Mouse (Mus musculus) stomach, postnatal 0 days (tissue): ENCODE measurements around the gene Glud1. TPM values are rescaled to one million over a fixed set of nuclear protein-coding genes. Genes with fewer than 3 reads are reported as not detected.
"Not testable (repeated sequence)": the region's sequence is repeated elsewhere in the genome, so short reads cannot be mapped to it uniquely, and the experiment has no call there.

Experiments
- ATAC-seq: fragments of 200-750 bp; cut with Nextera tagmentation; 2 replicates; pipeline ENCODE4 v1.8.0; 2017; ENCODE audit not compliant: low FRiP score, low TSS enrichment
- DNase-seq: peaks from one replicate; pipeline ENCODE4 v3.0.0-alpha.2; 2016; ENCODE audit warnings: low spot score
- H3K27ac ChIP-seq: fragments of 300-500 bp; sonication (generic); replicated peaks from 2 replicates; pipeline ENCODE4 v1.5.1; 2014; ENCODE audit warnings: mild to moderate bottlenecking, control low read depth
- H3K27me3 ChIP-seq: fragments of 300-500 bp; sonication (generic); 2 replicates; pipeline ENCODE4 v1.6.1; 2014; ENCODE audit warnings: low read length; ENCODE audit not compliant: control insufficient read depth, insufficient read depth
- H3K36me3 ChIP-seq: fragments of 300-500 bp; sonication (generic); 2 replicates; pipeline ENCODE4 v1.6.1; 2014; ENCODE audit warnings: low read length, mixed read lengths; ENCODE audit not compliant: control insufficient read depth, insufficient read depth
- H3K4me1 ChIP-seq: fragments of 300-500 bp; sonication (generic); replicated peaks from 2 replicates; pipeline ENCODE4 v1.6.1; 2014; ENCODE audit warnings: antibody characterized with exemption; ENCODE audit not compliant: control insufficient read depth, insufficient read depth
- H3K4me2 ChIP-seq: fragments of 300-500 bp; sonication (generic); replicated peaks from 2 replicates; pipeline ENCODE4 v1.6.1; 2014; ENCODE audit warnings: low read depth, mild to moderate bottlenecking, control low read depth, moderate library complexity
- H3K4me3 ChIP-seq: fragments of 300-500 bp; sonication (generic); 2 replicates; pipeline ENCODE4 v1.5.1; 2014; ENCODE audit warnings: low read depth, low read length, control low read depth
- H3K9ac ChIP-seq: fragments of 300-500 bp; sonication (generic); 2 replicates; pipeline ENCODE4 v1.6.1; 2014; ENCODE audit warnings: mild to moderate bottlenecking, low read length, control low read depth, mixed read lengths
- H3K9me3 ChIP-seq: fragments of 300-500 bp; sonication (generic); 2 replicates; pipeline ENCODE4 v1.6.1; 2016; ENCODE audit warnings: low read length; ENCODE audit not compliant: control insufficient read depth
- CTCF ChIP-seq: IDR thresholded peaks from 2 replicates; pipeline ENCODE4 v1.5.1; 2016; ENCODE audit warnings: antibody characterized with exemption, low read depth, mild to moderate bottlenecking, moderate library complexity
- EP300 ChIP-seq: optimal IDR thresholded peaks from 2 replicates; pipeline ENCODE3; 2016; ENCODE audit warnings: antibody characterized with exemption
- WGBS: fragments of 180-500 bp; shearing (Covaris S2); extraction: QIAGEN DNeasy Blood & Tissue Kit; methylation state at CpG from one replicate; pipeline ENCODE4 v1.1.7; 2014; 5-methylcytosine and 5-hydroxymethylcytosine counted together
- polyA plus RNA-seq: library from polyadenylated mRNA; unstranded; fragments of >200 nt; fragmentation: Nextera tagmentation; extraction: Ambion mirVana; gene quantifications from 2 replicates; pipeline ENCODE4 v1.2.1, GENCODE M21; 2015

Gene Glud1
- polyA plus RNA-seq, 1 experiment from 2014 or later, result 48.8 TPM

DNA sequence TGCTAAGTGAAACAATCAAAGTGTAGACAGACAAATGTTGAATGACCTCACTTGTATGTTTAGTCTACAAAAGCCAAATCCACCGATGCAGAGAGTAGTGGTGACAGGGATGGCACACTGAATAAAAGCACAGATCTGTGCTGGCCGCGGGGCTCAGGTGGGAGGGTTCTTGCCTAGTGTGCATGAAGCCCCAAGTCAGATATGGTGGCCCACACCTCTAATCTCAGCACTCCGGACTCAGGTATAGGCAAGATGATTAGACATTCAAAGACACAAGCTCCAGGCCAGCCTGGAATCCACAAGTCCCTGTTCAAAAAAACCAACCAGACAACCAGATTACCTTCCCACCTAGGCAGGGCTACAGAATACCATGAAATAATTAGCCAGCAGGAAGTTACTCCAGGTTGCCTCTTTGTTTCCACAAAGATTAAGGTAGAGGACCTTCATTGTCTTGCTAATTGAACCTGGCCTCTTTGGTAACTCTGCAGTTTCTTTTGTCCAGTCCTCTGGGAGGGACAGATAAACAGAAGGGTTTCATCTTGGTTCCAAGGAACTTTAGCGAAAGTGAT, 49.2 kb downstream of the Glud1 start:
- 42% methylated on average over 5 of the region's 5 CpGs for WGBS
- no peak overlapping the region for H3K4me3 ChIP-seq
- no peaks in the 10 kb centered on the region for H3K36me3 ChIP-seq
- H3K9ac ChIP-seq, result no peak overlapping the region
- DNase-seq (no peak), ATAC-seq (no peak)
- no peaks in the 10 kb centered on the region for H3K9me3 ChIP-seq
- no peak overlapping the region for H3K27ac ChIP-seq
- no peak for TF ChIP-seq EP300
- no peak for TF ChIP-seq CTCF
- no peak overlapping the region for H3K4me2 ChIP-seq
- H3K4me1 ChIP-seq, result peaks cover 3% of the 10 kb centered on the region; the same call in 1 of the 2 replicates
- H3K27me3 ChIP-seq, result no peaks in the 10 kb centered on the region

DNA sequence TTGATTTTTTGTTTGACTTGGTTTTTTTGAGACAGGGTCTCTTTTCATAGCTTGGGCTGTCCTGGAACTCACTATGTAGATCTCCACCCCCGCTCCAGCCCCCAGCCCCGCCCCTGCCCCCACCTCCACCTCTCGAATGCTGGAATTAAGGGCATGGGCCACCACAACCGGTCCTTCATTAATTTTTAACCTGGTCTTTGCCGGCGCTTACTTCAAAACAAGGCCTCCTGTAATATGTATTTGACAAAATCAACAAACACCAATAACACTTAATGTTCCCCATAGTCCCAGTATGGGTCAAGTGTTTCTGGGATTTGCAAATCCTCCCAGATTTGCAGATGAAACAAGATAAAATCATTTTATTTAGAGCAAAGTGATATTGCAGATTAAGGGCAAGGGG, 49.7 kb downstream of the Glud1 start:
- Histone ChIP-seq H3K27me3 (no peaks in the 10 kb centered on the region), H3K9me3 (no peaks in the 10 kb centered on the region), H3K36me3 (no peaks in the 10 kb centered on the region), H3K27ac (no peak overlapping the region), H3K4me3 (no peak overlapping the region), H3K9ac (no peak overlapping the region), H3K4me1 (peaks cover 3% of the 10 kb centered on the region; the same call in 1 of the 2 replicates), H3K4me2 (no peak overlapping the region)
- WGBS, result 43% methylated on average over 6 of the region's 6 CpGs
- no peak for ATAC-seq
- DNase-seq, result no peak
- no peak for TF ChIP-seq EP300
- TF ChIP-seq CTCF, result no peak

DNA sequence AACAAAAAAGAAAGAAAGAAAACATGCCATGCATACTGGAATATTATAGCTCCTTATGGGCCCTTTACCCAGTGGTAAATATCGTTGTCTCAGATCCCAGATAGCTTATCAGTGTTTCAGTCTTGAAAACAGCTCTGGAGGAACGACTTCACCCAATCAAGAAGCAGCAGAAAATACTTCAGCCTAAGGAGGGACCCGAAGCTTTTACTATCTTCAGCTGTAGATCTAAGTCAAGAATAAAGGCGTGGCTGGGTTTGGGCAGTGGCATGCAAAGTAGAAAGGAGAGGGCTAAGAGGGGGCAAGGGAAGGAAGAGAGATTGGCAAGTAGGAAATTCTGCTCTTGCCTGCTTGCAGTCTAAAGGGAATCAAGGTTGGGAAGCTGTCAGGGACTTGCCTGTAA, 51.6 kb downstream of the Glud1 start:
- 42% methylated on average over 4 of the region's 4 CpGs for WGBS
- peak overlapping the region; percentile 88; the same call in 1 of the 2 replicates for H3K27ac ChIP-seq
- no peaks in the 10 kb centered on the region for H3K27me3 ChIP-seq
- H3K4me2 ChIP-seq, result no peak overlapping the region
- TF ChIP-seq EP300, result no peak
- no peak for TF ChIP-seq CTCF
- ATAC-seq (no peak), DNase-seq (no peak)
- H3K4me3 ChIP-seq, result no peak overlapping the region
- H3K9me3 ChIP-seq, result no peaks in the 10 kb centered on the region
- no peaks in the 10 kb centered on the region for H3K36me3 ChIP-seq
- H3K9ac ChIP-seq, result no peak overlapping the region
- H3K4me1 ChIP-seq, result peaks cover 3% of the 10 kb centered on the region; the same call in 1 of the 2 replicates

DNA sequence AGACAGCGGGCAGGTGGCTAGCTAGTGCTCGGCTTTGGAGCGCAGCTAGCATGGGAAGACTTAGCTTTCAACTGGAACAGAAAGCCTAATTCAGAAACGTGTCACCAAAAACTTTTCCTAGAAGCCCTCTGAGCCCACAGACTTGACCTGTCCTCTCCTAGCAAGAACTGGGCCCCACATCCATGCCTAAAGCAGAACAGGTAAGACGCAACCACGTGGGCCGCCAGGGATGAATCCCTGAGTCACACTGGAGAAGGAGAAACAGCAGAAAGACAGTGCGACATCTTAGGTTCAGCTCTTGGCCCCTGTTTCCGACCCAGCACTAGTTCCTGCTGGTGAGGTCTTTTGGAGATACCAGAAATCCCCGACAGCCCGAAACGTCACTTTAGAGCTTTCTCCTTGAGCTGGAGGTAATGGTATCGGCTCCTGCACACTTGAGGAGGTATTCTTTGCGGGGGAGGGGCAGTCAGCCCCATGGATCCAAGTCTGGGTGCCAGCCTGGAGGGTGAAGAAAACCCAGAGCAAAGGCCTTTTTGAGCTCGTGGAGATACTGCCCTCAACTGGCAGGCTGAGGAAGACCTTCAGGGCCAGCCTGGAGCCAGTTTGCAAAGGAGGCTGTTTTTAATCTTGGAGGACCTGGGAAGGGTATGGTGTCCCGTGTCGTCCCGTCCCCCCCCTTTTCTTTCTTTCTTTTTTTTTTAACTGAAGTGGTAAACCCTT, 52.4 kb downstream of the Glud1 start:
- ATAC-seq (peak; percentile 62), DNase-seq (peak; percentile 77)
- peak overlapping the region; percentile 38 for H3K4me3 ChIP-seq
- H3K9me3 ChIP-seq, result no peaks in the 10 kb centered on the region
- peak overlapping the region; percentile 88 for H3K27ac ChIP-seq
- no peaks in the 10 kb centered on the region for H3K36me3 ChIP-seq
- no peaks in the 10 kb centered on the region for H3K4me1 ChIP-seq
- peak overlapping the region; percentile 76 for H3K4me2 ChIP-seq
- 40% methylated on average over 18 of the region's 18 CpGs for WGBS
- no peaks in the 10 kb centered on the region for H3K27me3 ChIP-seq
- TF ChIP-seq EP300 (peak; percentile 5), CTCF (peak; percentile 84)
- H3K9ac ChIP-seq, result peak overlapping the region; percentile 57

GRCm38 (mm10) chr14:34363490-34364253, 53.1 kb downstream of the Glud1 start:
- WGBS, result 4% methylated on average over 32 of the region's 32 CpGs
- Histone ChIP-seq H3K4me1 (no peaks in the 10 kb centered on the region), H3K4me2 (peak overlapping the region; percentile 76), H3K27ac (peak overlapping the region; percentile 88), H3K4me3 (peak overlapping the region; percentile 38), H3K36me3 (no peaks in the 10 kb centered on the region), H3K9me3 (no peaks in the 10 kb centered on the region), H3K27me3 (no peaks in the 10 kb centered on the region), H3K9ac (peak overlapping the region; percentile 57)
- ATAC-seq (peak; percentile 98), DNase-seq (peak; percentile 90)
- TF ChIP-seq CTCF, result peak; percentile 76
- no peak for TF ChIP-seq EP300

- H3K9ac ChIP-seq, H3K9me3 ChIP-seq, H3K4me1 ChIP-seq, ATAC-seq, DNase-seq, H3K27me3 ChIP-seq, H3K36me3 ChIP-seq, H3K27ac ChIP-seq, H3K4me3 ChIP-seq: not testable (repeated sequence)
- H3K4me2 ChIP-seq, result peak overlapping the region; percentile 76
- 88% methylated on average over 15 of the region's 15 CpGs for WGBS
These were observed 54.0 kb downstream of the Glud1 start for GRCm38 (mm10) chr14:34364254-34365146.
